Mouse (Mus musculus): ENCODE data around the gene Ccnj.

The Ccnj gene

GRCm38 (mm10) chr19:40894519-40895392 is 63.7 kb downstream of the Ccnj start, which contains the start of gene Zfp518a:
TSS of gene Zfp518a (plus strand) at chr19:40894705.
- no peak; the same call in 1 of the 2 replicates for TF ChIP-seq GATA4 (IDR thresholded peaks at IDR 0.05; ENCODE audit: insufficient replicate concordance, low read length)

DNA sequence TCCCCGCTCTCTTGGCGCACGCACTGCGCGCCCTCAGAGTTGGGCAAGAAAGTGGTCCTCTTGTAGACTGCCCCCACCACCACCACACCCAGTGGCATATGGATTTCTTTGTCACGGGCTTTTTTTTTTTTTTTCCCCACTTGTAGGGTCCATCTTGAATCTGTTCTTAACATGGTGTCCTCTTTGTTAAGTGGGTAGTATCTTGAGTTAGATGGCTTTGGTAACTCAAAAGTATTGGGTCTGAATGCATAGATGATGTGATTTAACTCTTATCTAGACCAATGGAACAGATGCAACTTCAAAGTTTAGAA is 64.3 kb downstream of the Ccnj start:
- TF ChIP-seq GATA4 (IDR thresholded peaks at IDR 0.05; ENCODE audit: insufficient replicate concordance, low read length) = no peak
